Mouse (Mus musculus) central nervous system, embryonic 14 days (tissue): Measurements from ENCODE around the gene Gm8005. TPM values are rescaled to one million over a fixed set of nuclear protein-coding genes. Genes with fewer than 3 reads are reported as not detected.

Experiments
- polyA plus RNA-seq: library from polyadenylated mRNA; depleted of rRNA; stranded (reverse); fragments of >200 nt; gene quantifications from 2 replicates; pipeline ENCODE4 v1.2.3, GENCODE M21; 2012; rRNA removed

Gm8005 gene
- polyA plus RNA-seq = not detected in 2 replicates

DNA sequence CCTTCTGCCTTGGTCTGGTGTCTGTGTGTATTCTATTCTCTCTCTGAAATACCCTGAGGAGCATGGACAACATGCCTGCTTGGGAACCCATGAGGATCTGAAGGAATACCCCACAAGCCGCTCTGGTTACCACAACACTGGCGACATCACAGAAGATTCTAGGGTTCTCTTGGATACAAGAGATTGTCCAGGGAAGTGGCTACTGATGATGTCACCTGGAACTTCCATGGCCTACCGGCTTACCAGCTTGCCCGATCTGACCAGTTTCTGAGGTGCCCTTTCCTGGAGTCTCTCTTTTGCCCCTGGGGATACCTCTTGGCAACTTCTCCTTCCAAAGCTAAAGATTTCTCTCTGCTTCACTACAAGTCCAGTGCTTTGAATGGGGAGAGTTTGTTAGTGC lies at the start of gene Gm8005:
Gm8005 (minus strand) TSS at position 101 of the 400 bp plus-strand sequence.

DNA sequence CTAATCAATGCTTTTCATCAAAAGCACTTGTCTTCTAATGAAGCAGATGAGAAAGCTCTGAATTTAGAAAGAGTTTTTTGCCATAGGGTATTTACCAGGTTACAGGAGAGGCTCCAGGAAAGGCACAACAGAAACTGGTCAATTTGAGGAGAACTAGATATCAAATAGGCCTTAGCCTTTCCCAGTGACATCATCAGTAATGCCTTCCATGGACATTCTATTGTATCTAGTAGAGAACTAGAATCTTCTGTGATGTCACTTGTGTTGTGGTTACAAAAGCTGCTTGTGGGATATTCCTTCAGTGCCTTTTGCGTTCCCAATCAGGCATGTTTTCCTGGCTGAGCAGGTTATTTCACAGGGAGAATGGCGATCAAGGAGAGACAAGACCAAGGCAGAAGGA lies 24.1 kb upstream of the Gm8005 start, which contains the start of gene Gm8011:
Gm8011 (plus strand) TSS at position 301 of the 400 bp plus-strand sequence.

Other genes starting within 250 kb of the Gm8005 start
- not detected in 2 replicates for gene Gm3573, start 248.9 kb downstream of the Gm8005 start, polyA plus RNA-seq
- gene Gm17026, start 179.6 kb downstream of the Gm8005 start, polyA plus RNA-seq = not detected in 2 replicates
- gene Gm9611, start 142.3 kb downstream of the Gm8005 start, polyA plus RNA-seq = not detected in 2 replicates
- not detected in 2 replicates for gene Gm7995, start 129.5 kb downstream of the Gm8005 start, polyA plus RNA-seq
- not detected in 2 replicates for gene Gm8011, start 24.2 kb upstream of the Gm8005 start, polyA plus RNA-seq
- gene Gm8020, start 62.7 kb upstream of the Gm8005 start, polyA plus RNA-seq = not detected in 2 replicates
- gene Gm8024, start 84.6 kb upstream of the Gm8005 start, polyA plus RNA-seq = not detected in 2 replicates
- gene Gm17124, start 160.2 kb upstream of the Gm8005 start, polyA plus RNA-seq = not detected in 2 replicates
- not detected in 2 replicates for gene Gm3633, start 202.2 kb upstream of the Gm8005 start, polyA plus RNA-seq
- gene Gm10378, start 216.3 kb upstream of the Gm8005 start, polyA plus RNA-seq = not detected in 2 replicates